In the genomic region with DNA sequence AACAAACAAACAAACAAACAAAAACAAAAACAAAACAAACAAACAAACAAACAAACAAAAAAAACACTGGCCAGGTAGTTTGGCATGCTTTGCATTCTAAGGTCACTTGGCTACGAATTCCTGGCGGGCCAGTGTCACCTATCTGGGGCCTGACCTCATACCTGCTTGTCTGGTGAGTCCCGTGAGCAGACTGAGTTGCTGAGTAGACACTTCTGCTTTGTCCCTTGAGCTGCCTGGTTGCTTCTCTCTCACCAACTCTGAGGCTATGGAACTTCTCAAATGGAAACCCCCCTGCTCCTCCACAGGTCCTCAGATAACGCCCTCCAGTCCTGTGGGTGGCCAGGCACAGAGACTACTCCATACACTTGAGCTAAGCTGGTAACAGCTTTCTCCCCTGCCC, we compare ENCODE assay signal across 12 mouse cellular contexts.
"Had no signal": no experiment of that assay in that cellular context is flagged by ENCODE, and none has a peak within 500 bp of the region (broad histone marks: within the 10 kb centered on the region; RNA-seq: fewer than 3 reads in every experiment).

No protein-coding gene starts in this region.

- H3K27me3 ChIP-seq: neural tube, embryonic 15.5 days had no signal

- H3K4me2 ChIP-seq: limb, embryonic 13.5 days; midbrain, embryonic 13.5 days; neural tube, embryonic 15.5 days had no signal

- H3K27ac ChIP-seq: kidney, postnatal 0 days; limb, embryonic 13.5 days; liver, embryonic 14.5 days; midbrain, embryonic 13.5 days had no signal

- DNase-seq: kidney, postnatal 36 days; layer of hippocampus, postnatal 36 days; lung, adult 18-20 months; right cerebral cortex, adult 18-20 months; right cerebral cortex, postnatal 25 days; thymus, postnatal 4 days had no signal

- H3K9me3 ChIP-seq: limb, embryonic 13.5 days; midbrain, embryonic 13.5 days; neural tube, embryonic 15.5 days had no signal

- ATAC-seq: midbrain, embryonic 13.5 days had no signal

- H3K9ac ChIP-seq: limb, embryonic 13.5 days; liver, embryonic 14.5 days; neural tube, embryonic 15.5 days had no signal

- H3K4me3 ChIP-seq: limb, embryonic 13.5 days; midbrain, embryonic 13.5 days; myocyte; neural tube, embryonic 15.5 days had no signal

- H3K36me3 ChIP-seq: limb, embryonic 13.5 days; midbrain, embryonic 13.5 days; neural tube, embryonic 15.5 days had no signal
